Mouse (Mus musculus): Measurements from ENCODE around the gene Mesp1.
"Not testable (repeated sequence)": the region's sequence is repeated elsewhere in the genome, so short reads cannot be mapped to it uniquely, and the experiment has no call there.

GRCm38 (mm10) chr7:79789812-79790211, 3.8 kb downstream of the Mesp1 start:
- not testable (repeated sequence) for TF ChIP-seq GATA1, TAL1 (IDR thresholded peaks at IDR 0.05; ENCODE audit: low read length)

Measured in erythroblast, embryonic 14.5 days (primary cell).